Mouse (Mus musculus) heart, postnatal 0 days (tissue): ENCODE data around the gene Tbx2. TPM values are rescaled to one million over a fixed set of nuclear protein-coding genes. Genes with fewer than 3 reads are reported as not detected.

ENCODE experiments used
- ATAC-seq: fragments of 200-750 bp; cut with Nextera tagmentation; 2 replicates; pipeline ENCODE4 v1.8.0; 2017; ENCODE audit warnings: low read depth, moderate number of reproducible peaks, moderate library complexity; ENCODE audit not compliant: insufficient read depth
- DNase-seq: peaks from one replicate; pipeline ENCODE4 v3.0.0-alpha.2; 2016; ENCODE audit warnings: low spot score
- H3K27ac ChIP-seq: fragments of 300-500 bp; sonication (generic); 2 replicates; pipeline ENCODE4 v1.5.1; 2014; ENCODE audit warnings: low read depth, mild to moderate bottlenecking
- H3K27me3 ChIP-seq: fragments of 300-500 bp; sonication (generic); 2 replicates; pipeline ENCODE4 v1.6.1; 2014; ENCODE audit warnings: low read length, mixed read lengths; ENCODE audit not compliant: control insufficient read depth, insufficient read depth
- H3K36me3 ChIP-seq: fragments of 300-500 bp; sonication (generic); replicated peaks from 2 replicates; pipeline ENCODE4 v1.6.1; 2014; ENCODE audit warnings: low read length, mixed read lengths; ENCODE audit not compliant: control insufficient read depth, insufficient read depth
- H3K4me1 ChIP-seq: fragments of 300-500 bp; sonication (generic); 2 replicates; pipeline ENCODE4 v1.6.1; 2014; ENCODE audit warnings: antibody characterized with exemption; ENCODE audit not compliant: control insufficient read depth, insufficient read depth
- H3K4me2 ChIP-seq: fragments of 300-500 bp; sonication (generic); 2 replicates; pipeline ENCODE4 v1.6.1; 2014; ENCODE audit warnings: low read depth, mild to moderate bottlenecking, low read length, moderate library complexity
- H3K4me3 ChIP-seq: fragments of 300-500 bp; sonication (generic); 2 replicates; pipeline ENCODE4 v1.5.1; 2014; ENCODE audit warnings: low read depth, low read length
- H3K9ac ChIP-seq: fragments of 300-500 bp; sonication (generic); replicated peaks from 2 replicates; pipeline ENCODE4 v1.6.1; 2014; ENCODE audit warnings: low read depth, low read length, mixed read lengths
- H3K9me3 ChIP-seq: fragments of 300-500 bp; sonication (generic); replicated peaks from 2 replicates; pipeline ENCODE4 v1.6.1; 2016; ENCODE audit warnings: low read length; ENCODE audit not compliant: control insufficient read depth
- CTCF ChIP-seq: IDR thresholded peaks from 2 replicates; pipeline ENCODE4 v1.5.1; 2016; ENCODE audit warnings: antibody characterized with exemption, control low read depth, low read depth
- EP300 ChIP-seq: IDR thresholded peaks from 2 replicates; pipeline ENCODE4 v1.6.1; 2016; ENCODE audit warnings: antibody characterized with exemption, low read depth
- WGBS: fragments of 180-500 bp; shearing (Covaris S2); extraction: QIAGEN DNeasy Blood & Tissue Kit; methylation state at CpG from one replicate; pipeline ENCODE4 v1.1.7; 2014; 5-methylcytosine and 5-hydroxymethylcytosine counted together
- polyA plus RNA-seq: library from polyadenylated mRNA; unstranded; fragments of >200 nt; fragmentation: Nextera tagmentation; extraction: Ambion mirVana; gene quantifications from 2 replicates; pipeline ENCODE4 v1.2.1, GENCODE M21; 2015
- total RNA-seq: library from RNA; depleted of rRNA; stranded (reverse); fragments of >200 nt; gene quantifications from 2 replicates; pipeline ENCODE4 v1.2.3, GENCODE M21; 2014; ENCODE audit warnings: low replicate concordance; rRNA removed

Tbx2 gene
- total RNA-seq (8.5 and 12.0 TPM in 2 replicates), polyA plus RNA-seq (1.3 TPM in 2 replicates)

DNA sequence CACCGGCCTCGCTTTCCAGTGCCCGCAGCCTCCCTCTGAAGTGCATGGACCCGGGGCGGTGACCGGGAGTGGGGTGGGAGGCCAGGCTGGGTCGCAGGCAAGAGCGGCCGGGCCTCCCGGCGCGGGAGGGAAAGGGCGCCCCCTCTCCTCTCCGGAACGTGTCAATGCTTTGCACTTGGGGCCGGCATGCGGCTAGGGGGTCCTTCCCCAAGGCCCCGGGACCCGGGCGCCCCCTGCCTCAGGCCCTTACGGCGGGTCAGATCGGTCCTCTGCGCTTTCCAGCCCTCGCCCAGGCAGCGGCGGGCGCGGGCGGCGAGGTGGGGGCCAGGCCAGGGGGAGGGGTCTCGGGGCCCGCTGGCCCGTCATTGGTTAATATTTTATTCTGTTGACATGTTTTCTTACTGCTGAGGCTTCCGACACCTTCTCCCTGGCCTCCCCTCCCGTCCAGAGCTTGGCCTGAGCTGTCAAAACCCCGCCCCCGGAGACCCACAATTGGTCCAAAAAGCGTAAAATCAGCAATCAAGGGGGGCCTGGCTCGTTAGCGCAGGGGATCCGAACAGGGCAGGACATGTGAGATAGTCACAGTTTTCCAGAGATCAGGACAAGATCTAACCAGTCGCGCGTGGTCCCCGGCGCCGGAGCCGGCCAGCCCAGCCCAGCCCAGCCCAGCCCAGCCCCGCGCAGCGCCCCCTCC, at the start of gene Tbx2:
Gene Tbx2 (plus strand): TSS at position 321 of the 694 bp plus-strand sequence.
- Histone ChIP-seq H3K4me3 (peak within 1 kb of the TSS; percentile 61), H3K4me2 (peak within 1 kb of the TSS; percentile 83), H3K9ac (peak within 1 kb of the TSS; percentile 65), H3K9me3 (no peaks in the 10 kb centered on the region), H3K36me3 (no peaks in the 10 kb centered on the region), H3K27ac (peak within 1 kb of the TSS; percentile 74), H3K27me3 (peaks cover 91% of the 10 kb centered on the region), H3K4me1 (peaks cover 16% of the 10 kb centered on the region; the same call in 1 of the 2 replicates)
- DNase-seq: no peak
- TF ChIP-seq EP300 (no peak), CTCF (no peak)
- under 1% methylated on average over 43 of the region's 52 CpGs for WGBS
- ATAC-seq: peak; percentile 58

DNA sequence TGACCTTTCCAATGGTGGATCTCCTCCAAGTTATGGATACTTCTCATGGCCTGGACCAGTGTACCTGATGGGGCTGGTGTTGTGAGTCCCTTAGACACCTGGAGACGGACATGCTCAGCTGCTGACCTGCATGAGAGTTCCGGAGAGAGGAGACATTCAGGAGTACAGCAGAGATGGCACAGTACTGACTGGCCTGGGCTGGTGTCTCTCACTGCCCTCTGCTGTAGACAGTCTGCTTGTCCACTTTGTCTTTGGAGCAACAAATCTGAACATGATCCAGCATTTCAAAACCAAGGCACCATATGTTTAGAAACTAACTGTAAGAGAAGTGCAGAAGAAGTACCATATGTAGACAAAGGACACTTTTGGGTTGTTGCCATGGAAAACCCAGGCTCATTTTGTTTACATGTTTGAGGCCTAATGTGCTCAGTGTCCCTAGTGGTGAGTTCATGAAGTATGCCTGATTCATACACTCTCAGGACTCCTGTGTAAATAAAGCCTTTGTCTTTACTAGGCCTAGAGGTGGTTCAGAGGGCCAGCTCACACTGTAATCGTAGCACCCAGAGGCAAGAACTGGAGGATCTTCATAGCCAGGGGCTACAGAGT, 46.1 kb upstream of the Tbx2 start:
- 77% methylated on average over 3 of the region's 3 CpGs for WGBS
- H3K27ac ChIP-seq: no peak overlapping the region

DNA sequence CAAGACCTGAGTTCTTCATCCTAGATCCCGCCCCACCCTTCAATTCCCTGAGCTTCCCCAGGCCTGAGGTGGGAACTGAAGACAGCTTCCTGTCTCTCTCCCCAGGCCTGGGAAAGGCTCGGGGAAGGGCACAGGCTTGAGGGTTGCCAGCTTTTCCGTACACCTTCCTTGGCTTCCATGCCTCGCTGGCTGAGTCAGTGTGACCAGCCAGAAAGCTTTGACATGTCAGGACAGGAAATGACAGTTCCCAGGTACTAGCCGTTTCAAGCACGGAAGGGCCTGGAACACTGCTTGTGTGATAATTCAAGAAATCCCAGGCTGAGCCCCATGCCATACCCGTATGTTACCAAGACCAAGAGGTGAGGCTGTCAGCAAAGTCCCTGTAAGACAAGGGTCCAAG, 42.6 kb upstream of the Tbx2 start:
- Histone ChIP-seq H3K27me3 (peaks cover 48% of the 10 kb centered on the region), H3K27ac (no peak overlapping the region), H3K9me3 (no peaks in the 10 kb centered on the region), H3K4me2 (no peak overlapping the region), H3K9ac (no peak overlapping the region), H3K36me3 (no peaks in the 10 kb centered on the region), H3K4me1 (no peaks in the 10 kb centered on the region), H3K4me3 (no peak overlapping the region)
- 67% methylated on average over 7 of the region's 7 CpGs for WGBS
- DNase-seq: no peak
- no peak for ATAC-seq
- TF ChIP-seq EP300 (no peak), CTCF (no peak)

More for the DNA sequence above, 46.1 kb upstream of the Tbx2 start:
- Histone ChIP-seq H3K9me3 (no peaks in the 10 kb centered on the region), H3K27me3 (peaks cover 32% of the 10 kb centered on the region; the same call in 1 of the 2 replicates), H3K4me2 (no peak overlapping the region), H3K36me3 (no peaks in the 10 kb centered on the region), H3K9ac (no peak overlapping the region), H3K4me3 (no peak overlapping the region), H3K4me1 (no peaks in the 10 kb centered on the region)
- ATAC-seq (peak; percentile 30; the same call in 1 of the 2 replicates), DNase-seq (peak; percentile 46)
- TF ChIP-seq EP300 (no peak), CTCF (peak; percentile 42)

DNA sequence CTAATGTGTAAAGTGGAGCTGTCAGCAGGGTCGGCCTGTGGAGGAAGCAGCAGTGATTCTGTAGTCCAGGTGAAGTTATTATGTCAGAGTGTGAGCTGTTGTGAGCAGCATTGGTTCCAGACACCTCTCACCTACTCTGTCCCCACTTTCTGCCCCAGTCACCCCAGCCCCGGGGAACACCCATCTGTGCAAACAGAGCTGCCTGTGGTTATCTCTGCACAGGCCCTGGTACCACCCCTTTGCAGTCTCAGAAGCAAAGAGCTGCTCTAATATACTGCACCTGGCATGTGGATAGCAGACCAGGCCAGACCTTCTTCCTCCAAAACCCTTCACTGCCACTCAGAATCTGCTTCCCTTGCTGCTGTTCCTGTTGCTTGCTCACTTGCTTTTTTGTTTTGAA, 42.1 kb upstream of the Tbx2 start:
- no peak overlapping the region for H3K27ac ChIP-seq
- no peak overlapping the region for H3K4me3 ChIP-seq
- peaks cover 49% of the 10 kb centered on the region for H3K27me3 ChIP-seq
- no peak overlapping the region for H3K9ac ChIP-seq
- H3K4me2 ChIP-seq: no peak overlapping the region
- TF ChIP-seq CTCF: no peak
- no peaks in the 10 kb centered on the region for H3K4me1 ChIP-seq
- WGBS: 55% methylated on average over 2 of the region's 2 CpGs
- no peaks in the 10 kb centered on the region for H3K36me3 ChIP-seq
- no peak for ATAC-seq
- no peaks in the 10 kb centered on the region for H3K9me3 ChIP-seq
- DNase-seq: no peak

DNA sequence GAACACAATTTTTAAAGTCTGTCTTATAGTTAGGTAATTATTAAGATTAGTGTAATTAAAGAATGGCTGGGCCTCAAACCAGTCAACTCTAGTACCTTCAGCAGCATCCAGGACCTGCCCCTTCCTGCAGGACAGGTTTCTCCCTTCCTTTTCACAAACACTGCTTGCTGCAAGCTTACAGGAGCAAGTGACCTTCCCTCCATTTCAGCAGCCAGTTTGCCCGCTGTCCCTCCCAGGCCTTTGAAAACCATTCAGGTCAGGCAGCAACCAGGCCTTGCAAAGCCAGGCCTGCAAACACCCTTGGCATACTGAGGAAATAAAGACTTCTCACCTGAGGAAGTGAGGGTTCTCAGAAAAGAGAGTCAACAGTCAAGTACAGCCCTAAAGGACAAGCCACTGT, 41.1 kb upstream of the Tbx2 start:
- H3K4me1 ChIP-seq: no peaks in the 10 kb centered on the region
- no peak overlapping the region for H3K4me2 ChIP-seq
- H3K4me3 ChIP-seq: no peak overlapping the region
- peaks cover 59% of the 10 kb centered on the region for H3K27me3 ChIP-seq
- H3K27ac ChIP-seq: no peak overlapping the region
- no peak for DNase-seq
- ATAC-seq: no peak
- no peak for TF ChIP-seq EP300
- TF ChIP-seq CTCF: no peak
- no peaks in the 10 kb centered on the region for H3K9me3 ChIP-seq
- H3K9ac ChIP-seq: no peak overlapping the region
- no peaks in the 10 kb centered on the region for H3K36me3 ChIP-seq
- 89% methylated on average over 1 of the region's 1 CpGs for WGBS
